Comparison of ENCODE assay signal across 8 mouse cellular contexts in genomic region chr17:31905791-31906211, GRCm38 (mm10). TPM values are rescaled to one million over a fixed set of nuclear protein-coding genes. Genes with fewer than 3 reads are reported as not detected.
DNase-seq lines count a peak whose midpoint lies in the region; ATAC-seq and TF ChIP-seq lines count a peak whose summit lies in the region.

No protein-coding gene starts in this region.

- DNase-seq in heart, postnatal 0 days (ENCODE audit: low spot score): peak; percentile 80
- DNase-seq in limb, embryonic 14.5 days (ENCODE audit: low spot score): no peak
- DNase-seq in cerebellum, adult 8-10 months: no peak
- DNase-seq in layer of hippocampus, postnatal 36 days: no peak
- no peak for DNase-seq in right cerebral cortex, adult 18-20 months

- peak; percentile 20 for ATAC-seq in CD4-positive, CD25-positive, alpha-beta regulatory T cell, adult 4 months
- ATAC-seq in heart, postnatal 0 days (ENCODE audit: insufficient read depth, low read depth): peak; percentile 85
- ATAC-seq in limb, embryonic 14.5 days (ENCODE audit: low FRiP score, low read depth): no peak
- no peak for ATAC-seq in midbrain, embryonic 16.5 days

- no peak overlapping the region for H3K4me3 ChIP-seq in bone marrow macrophage, adult 2 months (ENCODE audit: insufficient read depth, low read length)
- H3K4me3 ChIP-seq in heart, postnatal 0 days (ENCODE audit: low read depth, low read length): no peak overlapping the region
- H3K4me3 ChIP-seq in limb, embryonic 14.5 days (replicated peaks; ENCODE audit: low read length): no peak overlapping the region
- no peak overlapping the region for H3K4me3 ChIP-seq in midbrain, embryonic 16.5 days (ENCODE audit: low read depth, low read length)

- 52% methylated on average over 10 of the region's 10 CpGs for WGBS in heart, postnatal 0 days
- WGBS in limb, embryonic 14.5 days: 53% methylated on average over 10 of the region's 10 CpGs
- 72% methylated on average over 10 of the region's 10 CpGs for WGBS in midbrain, embryonic 16.5 days

- H3K4me2 ChIP-seq in heart, postnatal 0 days (ENCODE audit: low read depth, low read length): no peak overlapping the region
- no peak overlapping the region for H3K4me2 ChIP-seq in limb, embryonic 14.5 days (replicated peaks; ENCODE audit: low read depth, low read length, severe bottlenecking)
- no peak overlapping the region for H3K4me2 ChIP-seq in midbrain, embryonic 16.5 days (ENCODE audit: low read length)

- no peaks in the 10 kb centered on the region for H3K36me3 ChIP-seq in heart, postnatal 0 days (replicated peaks; ENCODE audit: control insufficient read depth, insufficient read depth, low read length)
- H3K36me3 ChIP-seq in limb, embryonic 14.5 days (ENCODE audit: control insufficient read depth, insufficient read depth, low read length): no peaks in the 10 kb centered on the region
- no peaks in the 10 kb centered on the region for H3K36me3 ChIP-seq in midbrain, embryonic 16.5 days (ENCODE audit: control insufficient read depth, insufficient read depth, low read length)

- TF ChIP-seq POLR2A in bone marrow macrophage, adult 2 months (IDR thresholded peaks at IDR 0.05; ENCODE audit: borderline replicate concordance, low read depth, low read length): no peak
- TF ChIP-seq POLR2A in limb, embryonic 14.5 days (IDR thresholded peaks at IDR 0.05; ENCODE audit: borderline replicate concordance, extremely low read depth, insufficient read depth, insufficient read length): no peak

- peak; percentile 97 for TF ChIP-seq EP300 in heart, postnatal 0 days (IDR thresholded peaks at IDR 0.05; ENCODE audit: low read depth)

- no peak for TF ChIP-seq CTCF in bone marrow macrophage, adult 2 months (IDR thresholded peaks at IDR 0.05; ENCODE audit: low read depth, low read length)
- TF ChIP-seq CTCF in heart, postnatal 0 days (IDR thresholded peaks at IDR 0.05; ENCODE audit: low read depth): no peak

- H3K27ac ChIP-seq in bone marrow macrophage, adult 2 months (ENCODE audit: insufficient read depth, low read depth, low read length): peak overlapping the region; percentile 31
- peak overlapping the region; percentile 88 for H3K27ac ChIP-seq in heart, postnatal 0 days (ENCODE audit: low read depth)
- 0 out of 2 replicates have a peak overlapping the region, but pooled peaks have one; percentile 58 for H3K27ac ChIP-seq in limb, embryonic 14.5 days (replicated peaks; ENCODE audit: low read depth, low read length)
- H3K27ac ChIP-seq in midbrain, embryonic 16.5 days (ENCODE audit: low read length): peak overlapping the region; percentile 47; the same call in 1 of the 2 replicates

- no peaks in the 10 kb centered on the region for H3K27me3 ChIP-seq in heart, postnatal 0 days (ENCODE audit: control insufficient read depth, insufficient read depth, low read length)
- no peaks in the 10 kb centered on the region for H3K27me3 ChIP-seq in limb, embryonic 14.5 days (ENCODE audit: control insufficient read depth, insufficient read depth, low read length)
- H3K27me3 ChIP-seq in midbrain, embryonic 16.5 days (ENCODE audit: control insufficient read depth, insufficient read depth, low read depth, low read length): no peaks in the 10 kb centered on the region

- no peaks in the 10 kb centered on the region for H3K9me3 ChIP-seq in heart, postnatal 0 days (replicated peaks; ENCODE audit: control insufficient read depth, low read length)
- H3K9me3 ChIP-seq in limb, embryonic 14.5 days (ENCODE audit: control insufficient read depth, low read length): no peaks in the 10 kb centered on the region
- H3K9me3 ChIP-seq in midbrain, embryonic 16.5 days (replicated peaks; ENCODE audit: control insufficient read depth, low read length, poor library complexity, severe bottlenecking): no peaks in the 10 kb centered on the region

- peaks cover 10% of the 10 kb centered on the region for H3K4me1 ChIP-seq in bone marrow macrophage, adult 2 months (ENCODE audit: control insufficient read depth, insufficient read depth, low read length)
- H3K4me1 ChIP-seq in heart, postnatal 0 days (ENCODE audit: control insufficient read depth, insufficient read depth): peaks cover 10% of the 10 kb centered on the region
- no peaks in the 10 kb centered on the region for H3K4me1 ChIP-seq in limb, embryonic 14.5 days (ENCODE audit: control insufficient read depth, insufficient read depth, low read length)
- H3K4me1 ChIP-seq in midbrain, embryonic 16.5 days (ENCODE audit: control insufficient read depth, insufficient read depth, low read length): no peaks in the 10 kb centered on the region

- H3K9ac ChIP-seq in heart, postnatal 0 days (replicated peaks; ENCODE audit: low read depth, low read length): no peak overlapping the region; the same call in 1 of the 2 replicates
- no peak overlapping the region for H3K9ac ChIP-seq in limb, embryonic 14.5 days (ENCODE audit: low read depth, low read length, severe bottlenecking)
- no peak overlapping the region for H3K9ac ChIP-seq in midbrain, embryonic 16.5 days (ENCODE audit: low read depth, low read length)

RNA-seq across cellular contexts. Expression of gene Sik1, which starts 50.2 kb away (rescaled TPM):
- polyA plus RNA-seq in CD4-positive, CD25-positive, alpha-beta regulatory T cell, adult 4 months (2017; shearing (Covaris generic)): 1 to 10 TPM; 2.0 to 4.2 TPM
- polyA plus RNA-seq in bone marrow macrophage, adult 2 months (2012; ENCODE audit: insufficient read depth, insufficient read length, missing spikeins): 24.8 and 25.7 TPM in 2 replicates
- 31.9 and 47.6 TPM in 2 replicates for total RNA-seq in heart, postnatal 0 days (2014; rRNA removed; ENCODE audit: low replicate concordance)
- polyA plus RNA-seq in heart, postnatal 0 days (2015; fragmentation: Nextera tagmentation; extraction: Ambion mirVana): 7.7 and 10.9 TPM in 2 replicates
- polyA plus RNA-seq in limb, embryonic 14.5 days (2012; rRNA removed): 19.9 and 23.5 TPM in 2 replicates
- 22.3 and 26.9 TPM in 2 replicates for polyA plus RNA-seq in limb, embryonic 14.5 days (2014; fragmentation: Nextera tagmentation; extraction: Ambion mirVana)
- 16.7 and 20.9 TPM in 2 replicates for polyA plus RNA-seq in midbrain, embryonic 16.5 days (2015; fragmentation: Nextera tagmentation; extraction: Ambion mirVana)
- 10 to 100 TPM; 16.9 to 18.0 TPM for total RNA-seq in layer of hippocampus, postnatal 36 days (2021)

Comparison
In these comparisons a context has a peak if more than half of its experiments do, and no peak if none do; other contexts are left out.
1. ATAC-seq: peak in CD4-positive, CD25-positive, alpha-beta regulatory T cell, adult 4 months (single experiment) and heart, postnatal 0 days (single experiment); none in limb, embryonic 14.5 days (single experiment) and midbrain, embryonic 16.5 days (single experiment).
2. H3K27ac ChIP-seq: peak in every context shown above with its lines; median percentile 88 in heart, postnatal 0 days; 58 in limb, embryonic 14.5 days; 47 in midbrain, embryonic 16.5 days; 31 in bone marrow macrophage, adult 2 months.